In genomic region chr9:121405088-121405681, GRCm38 (mm10) we compare ENCODE assay signal across 20 mouse cellular contexts.
DNase-seq lines count a peak whose midpoint lies in the region; ATAC-seq and TF ChIP-seq lines count a peak whose summit lies in the region.
"Had no signal": no experiment of that assay in that cellular context is flagged by ENCODE, and none has a peak within 500 bp of the region (broad histone marks: within the 10 kb centered on the region; RNA-seq: fewer than 3 reads in every experiment).

No protein-coding gene starts in this region.

- peaks cover 20% of the 10 kb centered on the region for H3K4me1 ChIP-seq in hindbrain, embryonic 12.5 days
- H3K4me1 ChIP-seq in hindbrain, embryonic 10.5 days (replicated peaks), result peaks cover 18% of the 10 kb centered on the region
- H3K4me1 ChIP-seq in brown adipose tissue, adult 24 weeks (ENCODE audit: control insufficient read depth, insufficient read depth, insufficient read length, low read length), result peaks cover 21% of the 10 kb centered on the region
- no peaks in the 10 kb centered on the region; the same call in 1 of the 2 replicates for H3K4me1 ChIP-seq in intestine, postnatal 0 days (replicated peaks; ENCODE audit: control insufficient read depth, insufficient read depth, low read length)
- H3K4me1 ChIP-seq: liver, embryonic 12.5 days had no signal

- no peak overlapping the region for H3K27ac ChIP-seq in hindbrain, embryonic 12.5 days
- no peak overlapping the region for H3K27ac ChIP-seq in hindbrain, embryonic 10.5 days
- peak overlapping the region; percentile 72 for H3K27ac ChIP-seq in brown adipose tissue, adult 24 weeks (replicated peaks; ENCODE audit: low read depth, low read length)
- peak overlapping the region; percentile 46 for H3K27ac ChIP-seq in intestine, postnatal 0 days (ENCODE audit: low read depth, low read length)
- H3K27ac ChIP-seq: gastrocnemius, adult 2 months; liver, embryonic 12.5 days had no signal

- H3K4me2 ChIP-seq in hindbrain, embryonic 12.5 days (replicated peaks), result peak overlapping the region; percentile 48; the same call in 1 of the 2 replicates
- H3K4me2 ChIP-seq in intestine, postnatal 0 days (replicated peaks; ENCODE audit: low read depth), result peak overlapping the region; percentile 37; the same call in 1 of the 2 replicates
- H3K4me2 ChIP-seq: liver, embryonic 12.5 days had no signal

- no peaks in the 10 kb centered on the region for H3K36me3 ChIP-seq in hindbrain, embryonic 12.5 days
- H3K36me3 ChIP-seq in hindbrain, embryonic 10.5 days, result peaks cover 17% of the 10 kb centered on the region; the same call in 1 of the 2 replicates
- H3K36me3 ChIP-seq in intestine, postnatal 0 days (ENCODE audit: control insufficient read depth, insufficient read depth), result no peaks in the 10 kb centered on the region; the same call in 1 of the 2 replicates
- H3K36me3 ChIP-seq: liver, embryonic 12.5 days had no signal

- H3K9me3 ChIP-seq in hindbrain, embryonic 12.5 days (replicated peaks), result no peaks in the 10 kb centered on the region
- H3K9me3 ChIP-seq in hindbrain, embryonic 10.5 days, result no peaks in the 10 kb centered on the region
- H3K9me3 ChIP-seq in intestine, postnatal 0 days (ENCODE audit: control insufficient read depth), result no peaks in the 10 kb centered on the region
- H3K9me3 ChIP-seq: liver, embryonic 12.5 days had no signal

- no peak for TF ChIP-seq CTCF in intestine, postnatal 0 days (IDR thresholded peaks at IDR 0.05; ENCODE audit: low read depth)

- H3K4me3 ChIP-seq in hindbrain, embryonic 12.5 days, result no peak overlapping the region
- no peak overlapping the region for H3K4me3 ChIP-seq in hindbrain, embryonic 10.5 days
- H3K4me3 ChIP-seq in brown adipose tissue, adult 24 weeks (ENCODE audit: insufficient read depth, low read depth, low read length), result no peak overlapping the region
- H3K4me3 ChIP-seq in intestine, postnatal 0 days (ENCODE audit: low read depth, low read length), result no peak overlapping the region
- H3K4me3 ChIP-seq: gastrocnemius, adult 2 months; liver, embryonic 12.5 days; myocyte had no signal

- no peak for DNase-seq in hindbrain, embryonic 10.5 days (ENCODE audit: low spot score)
- no peak for DNase-seq in thymus, postnatal 36 days
- no peak for DNase-seq in heart, adult 18-20 months
- DNase-seq in thymus, postnatal 0 days (ENCODE audit: low spot score), result no peak
- DNase-seq: adrenal gland, adult 2 months; cerebellum, postnatal 14 days; gastrocnemius, adult 2 months; heart, postnatal 14 days; kidney, adult 18-20 months; kidney, postnatal 14 days; layer of hippocampus, adult 9-11 months; right cerebral cortex, postnatal 4 days; thymus, adult 18-20 months had no signal

- no peaks in the 10 kb centered on the region for H3K27me3 ChIP-seq in hindbrain, embryonic 12.5 days
- no peaks in the 10 kb centered on the region for H3K27me3 ChIP-seq in hindbrain, embryonic 10.5 days (ENCODE audit: insufficient read depth, poor library complexity, severe bottlenecking)
- H3K27me3 ChIP-seq in intestine, postnatal 0 days (replicated peaks; ENCODE audit: control insufficient read depth, insufficient read depth, low read length), result no peaks in the 10 kb centered on the region
- H3K27me3 ChIP-seq: liver, embryonic 12.5 days had no signal

- 96% methylated on average over 8 of the region's 8 CpGs for WGBS in hindbrain, embryonic 12.5 days
- whole genome bisulfite sequencing in hindbrain, embryonic 10.5 days, result 94% methylated on average over 8 of the region's 8 CpGs
- 76% methylated on average over 8 of the region's 8 CpGs for WGBS in intestine, postnatal 0 days

- no peak overlapping the region for H3K9ac ChIP-seq in hindbrain, embryonic 12.5 days
- H3K9ac ChIP-seq in intestine, postnatal 0 days (ENCODE audit: low read depth, low read length), result no peak overlapping the region
- H3K9ac ChIP-seq: liver, embryonic 12.5 days had no signal

- no peak for ATAC-seq in hindbrain, embryonic 12.5 days (ENCODE audit: low FRiP score)
- 0 out of 2 replicates have a peak, but pooled peaks have one; percentile 59 for ATAC-seq in erythroid progenitor cell, adult 5-6 weeks (replicated peaks; ENCODE audit: low FRiP score, poor library complexity, severe bottlenecking)
- peak; percentile 60; the same call in 1 of the 2 replicates for ATAC-seq in intestine, postnatal 0 days
- ATAC-seq: liver, embryonic 12.5 days; lung, postnatal 0 days had no signal

Comparison
In these comparisons a context has a peak if more than half of its experiments do, and no peak if none do; other contexts are left out.
1. H3K27ac ChIP-seq: peak in brown adipose tissue, adult 24 weeks (single experiment) and intestine, postnatal 0 days (single experiment); none in hindbrain, embryonic 12.5 days (single experiment) and hindbrain, embryonic 10.5 days (single experiment).